Mouse (Mus musculus): ENCODE data around the gene Cpn1. TPM values are rescaled to one million over a fixed set of nuclear protein-coding genes. Genes with fewer than 3 reads are reported as not detected.

The Cpn1 gene
- polyA plus RNA-seq, 1 experiment from 2014 or later: 0.26 TPM

DNA sequence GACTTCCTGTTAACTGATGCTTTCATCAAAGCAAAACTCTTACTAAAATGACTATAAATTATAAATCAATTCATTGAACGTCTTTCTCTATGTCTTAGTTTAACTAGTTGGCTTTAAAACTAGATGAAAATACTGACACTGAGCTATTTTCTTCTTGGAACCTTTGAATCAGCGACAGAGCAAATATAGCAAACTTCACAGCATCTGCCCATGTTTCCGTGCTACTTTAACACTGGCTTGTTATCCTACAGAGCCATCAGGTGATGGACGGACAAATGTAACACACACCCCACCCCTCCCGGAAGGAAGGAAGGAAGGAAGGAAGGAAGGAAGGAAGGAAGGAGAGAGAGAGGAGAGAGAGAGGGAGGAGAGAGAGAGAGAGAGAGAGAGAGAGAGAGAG lies 58.4 kb downstream of the Cpn1 start:
- H3K27me3 ChIP-seq: no peaks in the 10 kb centered on the region
- no peak overlapping the region for H3K4me2 ChIP-seq (replicated peaks)
- peaks cover 10% of the 10 kb centered on the region for H3K4me1 ChIP-seq
- H3K9ac ChIP-seq: no peak overlapping the region
- H3K4me3 ChIP-seq: no peak overlapping the region
- peaks cover 4% of the 10 kb centered on the region; the same call in 1 of the 2 replicates for H3K9me3 ChIP-seq (replicated peaks)
- no peaks in the 10 kb centered on the region for H3K36me3 ChIP-seq
- WGBS: 88% methylated on average over 5 of the region's 5 CpGs
- H3K27ac ChIP-seq: no peak overlapping the region
- no peak for ATAC-seq (ENCODE audit: low FRiP score)

DNA sequence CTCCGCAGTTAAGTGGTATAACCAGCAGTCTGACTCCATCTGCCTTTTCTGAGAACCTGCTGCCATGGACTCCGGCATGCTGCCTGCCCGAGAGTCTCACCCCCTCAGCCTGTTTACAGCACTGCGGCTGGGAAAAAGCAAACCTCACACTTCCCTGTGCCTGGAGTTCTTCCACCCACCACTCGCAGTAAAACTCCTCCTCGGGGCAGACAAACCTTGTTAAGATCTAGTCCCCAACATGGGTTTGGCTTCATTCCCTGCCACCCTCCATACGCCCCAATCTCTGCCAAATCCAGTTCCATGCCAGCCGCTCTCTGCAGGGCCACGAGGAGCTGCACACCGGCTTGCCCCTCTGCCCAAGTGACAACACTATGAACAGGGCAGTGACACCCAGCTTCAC lies 59.3 kb downstream of the Cpn1 start:
- 80% methylated on average over 10 of the region's 10 CpGs for WGBS
- peaks cover 10% of the 10 kb centered on the region for H3K4me1 ChIP-seq
- H3K4me3 ChIP-seq: no peak overlapping the region
- H3K36me3 ChIP-seq: no peaks in the 10 kb centered on the region
- no peak overlapping the region for H3K9ac ChIP-seq
- ATAC-seq (ENCODE audit: low FRiP score): no peak
- no peak overlapping the region for H3K4me2 ChIP-seq (replicated peaks)
- H3K27ac ChIP-seq: no peak overlapping the region
- H3K9me3 ChIP-seq (replicated peaks): peaks cover 4% of the 10 kb centered on the region; the same call in 1 of the 2 replicates
- no peaks in the 10 kb centered on the region for H3K27me3 ChIP-seq

DNA sequence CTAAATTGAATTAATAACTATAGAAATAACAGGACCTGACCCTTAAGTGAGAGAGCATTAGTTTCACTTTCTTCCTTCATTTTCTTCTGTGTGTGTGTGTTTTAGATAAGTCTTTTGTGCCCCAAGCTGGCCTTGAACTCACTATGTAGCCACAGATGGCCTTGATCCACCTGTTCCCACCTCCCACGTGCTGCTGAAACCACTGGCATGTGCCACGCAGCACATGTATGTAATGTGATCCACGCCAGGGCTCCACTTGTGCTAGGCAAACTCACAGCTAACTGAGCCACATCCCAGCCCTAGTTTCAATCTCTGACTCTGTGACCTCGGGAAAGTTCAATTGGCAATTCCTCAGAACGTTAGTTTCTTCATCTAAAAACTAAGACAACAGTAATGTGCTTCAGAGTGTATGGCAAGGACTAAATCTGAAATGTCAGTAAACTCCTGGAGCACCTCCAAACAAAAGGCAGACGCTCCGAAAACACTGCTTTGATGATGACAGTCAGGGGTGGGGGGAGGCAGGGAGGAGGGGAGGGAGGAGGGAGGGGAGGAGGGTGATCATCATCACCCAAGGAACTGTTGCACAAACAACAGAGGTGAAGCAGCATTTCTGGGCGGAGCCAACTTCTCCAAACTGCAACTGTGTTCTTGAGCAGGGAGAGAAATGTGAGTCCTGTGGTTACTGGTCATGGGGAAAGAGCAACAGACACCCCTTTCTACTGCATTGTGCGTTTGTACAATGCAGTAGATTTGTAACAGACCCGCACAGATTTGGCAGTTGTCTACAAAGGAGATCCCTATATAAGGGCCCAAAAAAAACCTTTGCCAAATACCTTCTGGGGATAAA lies 60.0 kb downstream of the Cpn1 start:
- Histone ChIP-seq H3K4me3 (no peak overlapping the region), H3K4me2 (replicated peaks) (no peak overlapping the region), H3K36me3 (no peaks in the 10 kb centered on the region), H3K27ac (no peak overlapping the region), H3K4me1 (peaks cover 10% of the 10 kb centered on the region), H3K9ac (no peak overlapping the region), H3K9me3 (replicated peaks) (peaks cover 4% of the 10 kb centered on the region; the same call in 1 of the 2 replicates), H3K27me3 (no peaks in the 10 kb centered on the region)
- 75% methylated on average over 10 of the region's 10 CpGs for WGBS
- no peak for ATAC-seq (ENCODE audit: low FRiP score)

DNA sequence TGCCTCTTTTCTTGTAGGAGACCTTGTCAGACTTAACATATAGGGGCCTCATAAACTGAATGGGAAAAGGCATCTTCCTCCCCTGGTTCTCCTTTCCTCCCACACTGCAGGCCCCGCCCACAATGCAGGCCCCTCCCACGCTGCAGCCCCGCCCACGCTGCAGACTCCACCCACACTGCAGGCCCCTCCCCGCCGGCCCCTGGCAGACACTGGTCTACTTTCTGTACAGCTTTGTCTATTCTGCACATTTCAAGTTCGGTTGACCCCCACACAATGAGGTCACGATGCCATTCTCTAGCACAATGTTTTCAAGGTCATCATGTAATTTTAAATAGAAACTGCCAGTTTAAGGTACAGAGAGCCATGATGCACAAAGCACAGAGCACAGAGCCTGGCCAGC lies 62.0 kb downstream of the Cpn1 start:
- Histone ChIP-seq H3K4me1 (peaks cover 7% of the 10 kb centered on the region), H3K36me3 (no peaks in the 10 kb centered on the region), H3K4me3 (no peak overlapping the region), H3K9me3 (replicated peaks) (peaks cover 4% of the 10 kb centered on the region; the same call in 1 of the 2 replicates), H3K27ac (no peak overlapping the region), H3K4me2 (replicated peaks) (no peak overlapping the region), H3K9ac (no peak overlapping the region), H3K27me3 (no peaks in the 10 kb centered on the region)
- ATAC-seq (ENCODE audit: low FRiP score): no peak
- WGBS: 59% methylated on average over 8 of the region's 8 CpGs

DNA sequence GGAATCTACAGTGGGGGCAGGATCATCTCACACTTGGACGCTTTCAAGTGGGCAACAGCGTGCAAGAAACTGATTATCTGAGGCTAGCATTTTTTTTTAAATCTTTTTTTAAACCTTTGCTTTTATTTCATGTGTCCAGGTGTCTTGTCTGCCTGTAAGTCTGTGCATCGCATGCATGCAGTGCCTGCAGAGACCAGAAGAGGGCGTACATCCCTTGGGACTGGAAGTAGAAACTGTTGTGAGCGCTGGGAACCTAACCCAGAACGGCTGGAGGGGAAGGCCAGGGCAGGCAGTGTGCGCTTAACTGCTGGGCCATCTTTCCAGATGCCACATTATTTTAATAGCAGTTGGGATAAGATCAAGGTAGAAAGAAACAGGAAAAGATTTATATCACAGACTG lies 63.4 kb downstream of the Cpn1 start:
- WGBS: 93% methylated on average over 7 of the region's 7 CpGs
- Histone ChIP-seq H3K4me2 (replicated peaks) (no peak overlapping the region), H3K27ac (no peak overlapping the region)

GRCm38 (mm10) chr19:43921410-43921809 lies 64.9 kb downstream of the Cpn1 start:
- H3K9ac ChIP-seq: no peak overlapping the region
- H3K4me2 ChIP-seq (replicated peaks): no peak overlapping the region
- no peaks in the 10 kb centered on the region for H3K27me3 ChIP-seq
- ATAC-seq (ENCODE audit: low FRiP score): no peak
- 59% methylated on average over 13 of the region's 13 CpGs for WGBS
- peaks cover 7% of the 10 kb centered on the region for H3K4me1 ChIP-seq
- peaks cover 4% of the 10 kb centered on the region; the same call in 1 of the 2 replicates for H3K9me3 ChIP-seq (replicated peaks)
- no peak overlapping the region for H3K27ac ChIP-seq
- H3K4me3 ChIP-seq: no peak overlapping the region
- H3K36me3 ChIP-seq: no peaks in the 10 kb centered on the region

More for the DNA sequence above, 63.4 kb downstream of the Cpn1 start:
- peaks cover 4% of the 10 kb centered on the region; the same call in 1 of the 2 replicates for H3K9me3 ChIP-seq (replicated peaks)
- no peaks in the 10 kb centered on the region for H3K36me3 ChIP-seq
- no peak overlapping the region for H3K9ac ChIP-seq
- no peak overlapping the region for H3K4me3 ChIP-seq
- no peak for ATAC-seq (ENCODE audit: low FRiP score)
- no peaks in the 10 kb centered on the region for H3K27me3 ChIP-seq
- peaks cover 7% of the 10 kb centered on the region for H3K4me1 ChIP-seq

- Histone ChIP-seq H3K27me3 (no peaks in the 10 kb centered on the region), H3K4me1 (peaks cover 7% of the 10 kb centered on the region), H3K27ac (no peak overlapping the region), H3K4me3 (no peak overlapping the region), H3K4me2 (replicated peaks) (peak overlapping the region; percentile 24), H3K9me3 (replicated peaks) (peaks cover 4% of the 10 kb centered on the region; the same call in 1 of the 2 replicates), H3K36me3 (no peaks in the 10 kb centered on the region), H3K9ac (no peak overlapping the region)
- ATAC-seq (ENCODE audit: low FRiP score): no peak
- 14% methylated on average over 32 of the region's 32 CpGs for WGBS
These were observed 65.7 kb downstream of the Cpn1 start for GRCm38 (mm10) chr19:43920453-43921300.

DNA sequence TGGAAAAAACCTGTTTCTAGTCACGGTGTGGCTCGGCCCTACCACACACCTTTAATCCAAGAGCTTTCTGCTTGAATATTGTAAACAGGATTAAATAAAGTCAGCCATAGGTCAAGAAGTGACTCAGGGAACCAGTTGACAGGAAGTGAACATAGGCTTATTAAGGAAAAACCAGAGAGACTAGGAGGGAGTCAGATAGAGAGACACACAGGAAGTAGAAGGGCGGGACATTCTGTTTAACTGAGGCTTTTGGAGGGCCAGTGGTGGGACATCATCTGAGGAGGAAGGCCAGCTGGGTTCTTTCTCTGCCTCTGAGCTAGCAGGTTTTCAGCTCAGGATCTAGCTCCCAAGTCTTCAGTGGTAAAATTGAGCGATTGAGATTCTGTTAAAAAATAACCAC lies 66.5 kb downstream of the Cpn1 start:
- no peaks in the 10 kb centered on the region for H3K36me3 ChIP-seq
- H3K9me3 ChIP-seq (replicated peaks): peaks cover 4% of the 10 kb centered on the region; the same call in 1 of the 2 replicates
- no peak overlapping the region for H3K27ac ChIP-seq
- 92% methylated on average over 4 of the region's 4 CpGs for WGBS
- H3K9ac ChIP-seq: no peak overlapping the region
- H3K27me3 ChIP-seq: no peaks in the 10 kb centered on the region
- H3K4me1 ChIP-seq: peaks cover 7% of the 10 kb centered on the region
- ATAC-seq (ENCODE audit: low FRiP score): no peak
- H3K4me2 ChIP-seq (replicated peaks): no peak overlapping the region
- H3K4me3 ChIP-seq: no peak overlapping the region

- H3K27me3 ChIP-seq: no peaks in the 10 kb centered on the region
- ATAC-seq (ENCODE audit: low FRiP score): no peak
- H3K36me3 ChIP-seq: no peaks in the 10 kb centered on the region
- no peak overlapping the region for H3K27ac ChIP-seq
- H3K9me3 ChIP-seq (replicated peaks): 0 out of 2 replicates have a peak, but pooled peaks cover 4% of the 10 kb centered on the region
- 82% methylated on average over 3 of the region's 3 CpGs for WGBS
- H3K4me2 ChIP-seq (replicated peaks): no peak overlapping the region
- peaks cover 7% of the 10 kb centered on the region for H3K4me1 ChIP-seq
- no peak overlapping the region for H3K9ac ChIP-seq
- no peak overlapping the region for H3K4me3 ChIP-seq
These were observed 67.5 kb downstream of the Cpn1 start for GRCm38 (mm10) chr19:43918834-43919233.

DNA sequence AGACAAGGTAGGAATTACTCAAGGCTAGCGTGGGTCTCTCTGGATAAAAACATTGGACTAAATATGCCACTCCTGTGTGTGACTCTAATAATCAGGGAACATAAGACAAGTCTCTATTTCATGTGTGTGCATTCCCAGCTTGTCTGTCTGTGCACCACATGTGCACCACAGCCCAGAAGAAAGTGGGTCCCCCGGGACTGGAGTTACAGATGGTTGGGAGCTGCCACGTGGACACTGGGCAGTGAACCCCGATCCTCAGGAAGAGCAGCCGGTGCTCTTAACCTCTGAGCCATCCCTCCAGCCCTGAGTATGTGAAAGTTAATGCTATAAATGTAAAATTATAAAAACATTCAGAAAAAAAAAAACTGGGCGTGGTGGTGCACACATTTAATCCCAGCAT lies 68.6 kb downstream of the Cpn1 start:
- Histone ChIP-seq H3K27me3 (no peaks in the 10 kb centered on the region), H3K36me3 (no peaks in the 10 kb centered on the region), H3K4me1 (peaks cover 7% of the 10 kb centered on the region), H3K9me3 (replicated peaks) (no peaks in the 10 kb centered on the region), H3K27ac (no peak overlapping the region), H3K4me2 (replicated peaks) (no peak overlapping the region), H3K9ac (no peak overlapping the region), H3K4me3 (no peak overlapping the region)
- no peak for ATAC-seq (ENCODE audit: low FRiP score)
- WGBS: 80% methylated on average over 6 of the region's 6 CpGs

GRCm38 (mm10) chr19:43917406-43917691 lies 69.0 kb downstream of the Cpn1 start:
- ATAC-seq (ENCODE audit: low FRiP score): no peak

DNA sequence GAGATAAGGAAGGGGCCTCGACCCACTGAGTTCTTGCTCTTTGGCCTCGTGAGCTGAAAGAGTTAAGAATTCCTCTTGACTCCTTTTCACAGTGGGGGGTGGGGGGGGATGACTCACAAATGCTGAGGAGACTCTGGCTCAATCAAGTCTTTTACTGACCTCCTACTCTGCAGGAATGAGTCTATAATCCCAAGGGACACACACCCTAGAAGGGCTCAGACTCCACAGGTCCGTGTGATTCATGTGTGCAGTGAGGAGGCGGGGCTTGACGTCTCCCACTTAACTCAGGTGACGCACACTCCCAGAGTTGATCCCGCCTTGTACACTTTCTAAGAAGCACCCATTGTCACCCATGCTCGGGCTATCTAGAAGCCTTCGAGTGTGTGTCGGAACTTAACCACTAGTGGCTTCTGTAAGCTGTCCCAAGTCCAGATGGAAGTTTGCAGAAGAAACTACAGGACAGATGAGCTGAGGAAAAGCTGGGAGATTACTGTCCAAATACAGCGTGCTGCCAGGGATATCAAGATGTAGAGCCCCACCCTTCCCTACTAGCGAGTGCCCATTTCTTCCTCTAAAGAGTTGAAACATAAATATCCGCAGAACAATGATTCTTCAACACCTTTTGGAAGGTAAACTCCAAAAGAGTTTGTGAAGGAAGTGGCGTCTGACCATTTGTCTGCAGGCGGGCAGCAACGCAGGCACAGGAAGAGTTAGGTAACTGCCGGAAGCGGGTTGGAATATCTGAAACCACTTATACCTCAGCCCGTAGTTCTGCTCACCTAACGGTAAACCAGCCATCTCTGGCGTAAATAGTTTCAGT lies 69.6 kb downstream of the Cpn1 start:
- H3K27ac ChIP-seq: no peak overlapping the region
- 71% methylated on average over 21 of the region's 21 CpGs for WGBS
- no peak for ATAC-seq (ENCODE audit: low FRiP score)
- H3K9ac ChIP-seq: no peak overlapping the region
- no peaks in the 10 kb centered on the region for H3K27me3 ChIP-seq
- no peak overlapping the region for H3K4me2 ChIP-seq (replicated peaks)
- no peak overlapping the region for H3K4me3 ChIP-seq
- no peaks in the 10 kb centered on the region for H3K9me3 ChIP-seq (replicated peaks)
- H3K4me1 ChIP-seq: peaks cover 7% of the 10 kb centered on the region
- H3K36me3 ChIP-seq: no peaks in the 10 kb centered on the region

More at GRCm38 (mm10) chr19:43917406-43917691, 69.0 kb downstream of the Cpn1 start:
- H3K9ac ChIP-seq: no peak overlapping the region
- 72% methylated on average over 2 of the region's 2 CpGs for WGBS
- H3K4me3 ChIP-seq: no peak overlapping the region
- no peaks in the 10 kb centered on the region for H3K27me3 ChIP-seq
- H3K4me1 ChIP-seq: peaks cover 7% of the 10 kb centered on the region
- no peak overlapping the region for H3K4me2 ChIP-seq (replicated peaks)
- H3K27ac ChIP-seq: no peak overlapping the region
- H3K36me3 ChIP-seq: no peaks in the 10 kb centered on the region
- H3K9me3 ChIP-seq (replicated peaks): no peaks in the 10 kb centered on the region

Measured in hindbrain, embryonic 12.5 days (tissue).